9 mouse cellular contexts compared by ENCODE assay signal in the genomic region with DNA sequence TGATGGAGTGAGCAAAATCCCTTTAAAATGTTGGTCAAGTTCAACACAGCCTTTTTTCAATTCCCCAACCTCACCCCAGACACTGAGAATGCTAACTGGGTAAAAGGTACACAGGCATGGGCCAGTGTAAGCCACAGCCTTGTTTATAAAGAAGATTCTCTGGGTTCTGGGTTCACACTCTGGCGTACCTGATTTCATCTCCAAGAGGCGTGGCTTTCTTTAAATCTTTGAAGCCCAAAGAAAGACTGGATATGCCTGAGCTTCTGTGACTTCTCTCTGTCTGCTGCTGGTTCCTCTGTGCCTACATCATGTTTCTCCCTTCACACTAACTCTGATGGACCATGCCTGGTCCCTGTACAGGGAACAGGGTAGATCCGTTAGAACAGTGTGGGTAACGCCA.
DNase-seq lines count a peak whose midpoint lies in the region; ATAC-seq and TF ChIP-seq lines count a peak whose summit lies in the region.
"Had no signal": no experiment of that assay in that cellular context is flagged by ENCODE, and none has a peak within 500 bp of the region (broad histone marks: within the 10 kb centered on the region; RNA-seq: fewer than 3 reads in every experiment).

No protein-coding gene starts in this region.

- no peaks in the 10 kb centered on the region for H3K9me3 ChIP-seq in forebrain, embryonic 10.5 days
- no peaks in the 10 kb centered on the region for H3K9me3 ChIP-seq in forebrain, embryonic 11.5 days (ENCODE audit: control insufficient read depth, low read length)
- no peaks in the 10 kb centered on the region for H3K9me3 ChIP-seq in neural tube, embryonic 12.5 days
- H3K9me3 ChIP-seq in hindbrain, postnatal 0 days (ENCODE audit: low read length): no peaks in the 10 kb centered on the region

- peaks cover 25% of the 10 kb centered on the region for H3K4me1 ChIP-seq in forebrain, embryonic 10.5 days
- H3K4me1 ChIP-seq in forebrain, embryonic 11.5 days (replicated peaks; ENCODE audit: control insufficient read depth, insufficient read depth, low read length): no peaks in the 10 kb centered on the region; the same call in 1 of the 2 replicates
- H3K4me1 ChIP-seq in neural tube, embryonic 12.5 days: peaks cover 6% of the 10 kb centered on the region
- 0 out of 2 replicates have a peak, but pooled peaks cover 4% of the 10 kb centered on the region for H3K4me1 ChIP-seq in hindbrain, postnatal 0 days (ENCODE audit: insufficient read depth, low read length)

- H3K27me3 ChIP-seq in forebrain, embryonic 10.5 days (ENCODE audit: poor library complexity, severe bottlenecking): peaks cover 67% of the 10 kb centered on the region
- peaks cover 15% of the 10 kb centered on the region for H3K27me3 ChIP-seq in forebrain, embryonic 11.5 days (ENCODE audit: control insufficient read depth, insufficient read depth, low read length)
- peaks cover 14% of the 10 kb centered on the region; the same call in 1 of the 2 replicates for H3K27me3 ChIP-seq in neural tube, embryonic 12.5 days (replicated peaks)
- H3K27me3 ChIP-seq in hindbrain, postnatal 0 days (ENCODE audit: insufficient read depth, low read length): no peaks in the 10 kb centered on the region

- DNase-seq in forebrain, embryonic 10.5 days (ENCODE audit: extremely low spot score, low spot score): no peak
- DNase-seq in forebrain, embryonic 11.5 days (ENCODE audit: low spot score): no peak
- DNase-seq in neural tube, embryonic 10.5 days (ENCODE audit: extremely low spot score, low spot score): no peak
- DNase-seq in hindbrain, postnatal 0 days (ENCODE audit: low spot score): no peak
- DNase-seq in layer of hippocampus, adult 9-10 months (ENCODE audit: low spot score): no peak
- DNase-seq in adrenal gland, adult 18-20 months (ENCODE audit: low spot score in 2 of 2): no peak
- DNase-seq: liver, postnatal 0 days had no signal

- no peak overlapping the region for H3K27ac ChIP-seq in forebrain, embryonic 10.5 days
- H3K27ac ChIP-seq in forebrain, embryonic 11.5 days (ENCODE audit: low read depth, low read length): no peak overlapping the region
- no peak overlapping the region for H3K27ac ChIP-seq in neural tube, embryonic 12.5 days
- peak overlapping the region; percentile 80; the same call in 1 of the 2 replicates for H3K27ac ChIP-seq in hindbrain, postnatal 0 days

- ATAC-seq in forebrain, embryonic 11.5 days (replicated peaks; ENCODE audit: low FRiP score): no peak
- ATAC-seq in neural tube, embryonic 12.5 days (ENCODE audit: low FRiP score, low read depth): no peak
- no peak for ATAC-seq in hindbrain, postnatal 0 days
- no peak for ATAC-seq in CD4-positive, CD25-positive, alpha-beta regulatory T cell, adult 4 months
- ATAC-seq: liver, postnatal 0 days had no signal

- H3K4me3 ChIP-seq in forebrain, embryonic 10.5 days: peak overlapping the region; percentile 67
- H3K4me3 ChIP-seq in forebrain, embryonic 11.5 days (ENCODE audit: low read depth, low read length): no peak overlapping the region
- H3K4me3 ChIP-seq in neural tube, embryonic 12.5 days: no peak overlapping the region
- peak overlapping the region; percentile 57 for H3K4me3 ChIP-seq in hindbrain, postnatal 0 days (ENCODE audit: low read length)

- no peaks in the 10 kb centered on the region for H3K36me3 ChIP-seq in forebrain, embryonic 10.5 days (replicated peaks)
- H3K36me3 ChIP-seq in forebrain, embryonic 11.5 days (ENCODE audit: control insufficient read depth, insufficient read depth, low read length): no peaks in the 10 kb centered on the region
- no peaks in the 10 kb centered on the region for H3K36me3 ChIP-seq in neural tube, embryonic 12.5 days
- H3K36me3 ChIP-seq in hindbrain, postnatal 0 days (ENCODE audit: insufficient read depth, low read length): no peaks in the 10 kb centered on the region

- TF ChIP-seq CTCF in hindbrain, postnatal 0 days (IDR thresholded peaks at IDR 0.05; ENCODE audit: low read depth): no peak

- H3K9ac ChIP-seq in forebrain, embryonic 11.5 days (ENCODE audit: low read length): no peak overlapping the region
- no peak overlapping the region for H3K9ac ChIP-seq in neural tube, embryonic 12.5 days
- H3K9ac ChIP-seq in hindbrain, postnatal 0 days (replicated peaks; ENCODE audit: low read length): no peak overlapping the region; the same call in 1 of the 2 replicates
- H3K9ac ChIP-seq: liver, postnatal 0 days had no signal

- WGBS in forebrain, embryonic 10.5 days: 71% methylated on average over 4 of the region's 4 CpGs
- WGBS in forebrain, embryonic 11.5 days: 68% methylated on average over 4 of the region's 4 CpGs
- WGBS in neural tube, embryonic 12.5 days: 79% methylated on average over 4 of the region's 4 CpGs
- 71% methylated on average over 4 of the region's 4 CpGs for WGBS in hindbrain, postnatal 0 days

- no peak overlapping the region for H3K4me2 ChIP-seq in forebrain, embryonic 11.5 days (ENCODE audit: low read depth, low read length, severe bottlenecking)
- peak overlapping the region; percentile 94 for H3K4me2 ChIP-seq in neural tube, embryonic 12.5 days (replicated peaks)
- H3K4me2 ChIP-seq in hindbrain, postnatal 0 days (ENCODE audit: low read depth, low read length): peak overlapping the region; percentile 91

Comparison
In these comparisons a context has a peak if more than half of its experiments do, and no peak if none do; other contexts are left out.
1. H3K4me3 ChIP-seq: peak in forebrain, embryonic 10.5 days (single experiment) and hindbrain, postnatal 0 days (single experiment); none in forebrain, embryonic 11.5 days (single experiment) and neural tube, embryonic 12.5 days (single experiment).